Mouse (Mus musculus) embryo, embryonic 11.5 days (tissue): ENCODE measurements at regions not wholly inside any gene's neighbourhood (a gene's known extent, or its start where the extent isn't known, plus 50 kb on each side); places are given as distances from the start of the nearest gene placed in this dataset.

Experiments
- DNase-seq: peaks from one replicate; pipeline ENCODE4 v3.0.0-alpha.2; 2012; ENCODE audit warnings: low read depth, low spot score

GRCm38 (mm10) chrX:11899914-11900313, 260.2 kb downstream of the Bcor start:
- no peak for DNase-seq

- no peak for DNase-seq
Measured at GRCm38 (mm10) chrX:11901791-11902190, 258.4 kb downstream of the Bcor start.

GRCm38 (mm10) chrX:11903116-11903700, 256.9 kb downstream of the Bcor start:
- DNase-seq = no peak

GRCm38 (mm10) chrX:11905231-11905630, 254.9 kb downstream of the Bcor start:
- DNase-seq = no peak

GRCm38 (mm10) chrX:11907167-11907566, 253.0 kb downstream of the Bcor start:
- no peak for DNase-seq

- no peak for DNase-seq
Measured at GRCm38 (mm10) chrX:11915984-11916383, 244.2 kb downstream of the Bcor start.

- no peak for DNase-seq
Measured at GRCm38 (mm10) chrX:11920231-11920630, 239.9 kb downstream of the Bcor start.

GRCm38 (mm10) chrX:11924639-11925302, 235.4 kb downstream of the Bcor start:
- no peak for DNase-seq

- DNase-seq = no peak
Measured at GRCm38 (mm10) chrX:11926868-11927535, 233.2 kb downstream of the Bcor start.

GRCm38 (mm10) chrX:11929448-11929847, 230.7 kb downstream of the Bcor start:
- no peak for DNase-seq

- no peak for DNase-seq
Measured at GRCm38 (mm10) chrX:11931432-11931831, 228.7 kb downstream of the Bcor start.

- DNase-seq = no peak
Measured at GRCm38 (mm10) chrX:11935337-11935736, 224.8 kb downstream of the Bcor start.

GRCm38 (mm10) chrX:11940246-11940645, 219.9 kb downstream of the Bcor start:
- no peak for DNase-seq

GRCm38 (mm10) chrX:11943367-11943766, 216.8 kb downstream of the Bcor start:
- no peak for DNase-seq

GRCm38 (mm10) chrX:11944574-11944973, 215.6 kb downstream of the Bcor start:
- DNase-seq = no peak

- no peak for DNase-seq
Measured at GRCm38 (mm10) chrX:11945280-11945679, 214.9 kb downstream of the Bcor start.

- DNase-seq = no peak
Measured at GRCm38 (mm10) chrX:11952193-11952592, 208.0 kb downstream of the Bcor start.

- no peak for DNase-seq
Measured at GRCm38 (mm10) chrX:11956194-11956593, 204.0 kb downstream of the Bcor start.

GRCm38 (mm10) chrX:11957011-11957410, 203.1 kb downstream of the Bcor start:
- no peak for DNase-seq

- DNase-seq = no peak
Measured at GRCm38 (mm10) chrX:11959871-11960552, 200.1 kb downstream of the Bcor start.

GRCm38 (mm10) chrX:11961350-11961749, 198.8 kb downstream of the Bcor start:
- DNase-seq = no peak

GRCm38 (mm10) chrX:11964428-11964827, 195.7 kb downstream of the Bcor start:
- no peak for DNase-seq
